In the genomic region with DNA sequence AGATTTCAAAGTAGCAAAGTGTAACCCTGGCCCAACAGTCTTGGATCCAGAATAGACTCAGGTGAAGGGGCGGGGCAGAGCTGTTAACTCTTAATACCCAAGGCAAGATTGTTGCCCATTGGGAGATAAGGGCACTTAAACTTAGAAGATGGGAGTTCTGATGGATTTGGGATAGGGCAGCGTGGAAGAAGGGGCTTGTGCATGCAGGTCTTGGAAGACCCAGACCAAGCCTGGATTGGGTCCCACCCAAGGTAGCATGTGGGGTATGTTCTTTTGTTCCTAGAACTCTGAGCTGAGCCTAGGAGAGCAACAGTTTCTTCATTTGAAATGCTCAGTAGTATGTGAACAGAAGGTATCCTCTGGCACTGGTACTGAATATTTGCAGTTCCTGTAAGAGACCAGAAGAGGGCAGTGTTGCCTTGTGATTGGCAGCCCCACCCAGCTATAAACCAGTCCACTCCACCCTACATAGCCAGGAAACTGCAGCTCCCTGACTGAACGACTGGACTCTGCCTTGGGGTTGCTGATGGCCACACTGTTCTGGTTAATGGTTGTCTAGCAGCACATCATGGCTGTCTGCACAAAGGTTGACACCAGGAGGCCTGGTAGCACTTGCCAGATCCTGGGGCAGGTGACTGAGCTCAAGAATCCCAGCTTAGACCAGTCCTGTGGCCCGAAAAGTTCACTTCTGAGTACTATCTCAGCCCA, we compare ENCODE assay signal across 8 mouse cellular contexts. TPM values are rescaled to one million over a fixed set of nuclear protein-coding genes. Genes with fewer than 3 reads are reported as not detected.
DNase-seq lines count a peak whose midpoint lies in the region; ATAC-seq lines count a peak whose summit lies in the region.

No protein-coding gene starts in this region.

- WGBS in limb, embryonic 10.5 days, result 62% methylated on average over 4 of the region's 4 CpGs
- WGBS in midbrain, embryonic 13.5 days, result 66% methylated on average over 4 of the region's 4 CpGs

- no peaks in the 10 kb centered on the region for H3K9me3 ChIP-seq in limb, embryonic 10.5 days (replicated peaks)
- no peaks in the 10 kb centered on the region for H3K9me3 ChIP-seq in midbrain, embryonic 13.5 days

- DNase-seq in B cell, adult 2 months, result peak; percentile 72 to 76
- peak; percentile 73 for DNase-seq in WW6 (ENCODE audit: low read depth, low spot score)
- peak; percentile 45 for DNase-seq in gastrocnemius, postnatal 10 days
- peak; percentile 96 for DNase-seq in kidney, adult 11 months
- DNase-seq in limb, embryonic 10.5 days (ENCODE audit: low spot score), result peak; percentile 74
- DNase-seq in telencephalon, adult 2 months (ENCODE audit: low read depth, low spot score), result peak; percentile 53

- no peaks in the 10 kb centered on the region for H3K27me3 ChIP-seq in limb, embryonic 10.5 days (ENCODE audit: low read depth, poor library complexity, severe bottlenecking)
- no peaks in the 10 kb centered on the region for H3K27me3 ChIP-seq in midbrain, embryonic 13.5 days

- H3K27ac ChIP-seq in limb, embryonic 10.5 days, result peak overlapping the region; percentile 21; the same call in 1 of the 2 replicates
- no peak overlapping the region for H3K27ac ChIP-seq in midbrain, embryonic 13.5 days

- peaks cover 61% of the 10 kb centered on the region for H3K36me3 ChIP-seq in limb, embryonic 10.5 days
- peaks cover 31% of the 10 kb centered on the region for H3K36me3 ChIP-seq in midbrain, embryonic 13.5 days

- H3K9ac ChIP-seq in midbrain, embryonic 13.5 days (replicated peaks), result no peak overlapping the region

- peak; percentile 55 for ATAC-seq in common myeloid progenitor, adult 5-6 weeks (replicated peaks; ENCODE audit: low read depth, poor library complexity, severe bottlenecking)
- peak; percentile 9; the same call in 1 of the 2 replicates for ATAC-seq in midbrain, embryonic 13.5 days

- H3K4me1 ChIP-seq in limb, embryonic 10.5 days, result peaks cover 61% of the 10 kb centered on the region
- peaks cover 51% of the 10 kb centered on the region for H3K4me1 ChIP-seq in midbrain, embryonic 13.5 days (replicated peaks)

- H3K4me3 ChIP-seq in limb, embryonic 10.5 days, result peak overlapping the region; percentile 19
- no peak overlapping the region for H3K4me3 ChIP-seq in midbrain, embryonic 13.5 days (replicated peaks)

- H3K4me2 ChIP-seq in midbrain, embryonic 13.5 days (replicated peaks), result no peak overlapping the region

RNA-seq across cellular contexts. Expression of gene Slc25a10, which starts 2.4 kb away (rescaled TPM):
- 8.2 and 12.1 TPM in 2 replicates for total RNA-seq in common myeloid progenitor, adult 5-6 weeks (2017)
- total RNA-seq in gastrocnemius, postnatal 10 days (2021), result 10 to 100 TPM in 1 of 2 experiments, 1 to 10 TPM in 1; 9.7 to 11.1 TPM
- 69.0 and 71.8 TPM in 2 replicates for polyA plus RNA-seq in limb, embryonic 10.5 days (2016; fragmentation: Nextera tagmentation; extraction: Ambion mirVana)
- 28.2 and 29.2 TPM in 2 replicates for polyA plus RNA-seq in midbrain, embryonic 13.5 days (2015; fragmentation: Nextera tagmentation; extraction: Ambion mirVana)

RNA-seq across cellular contexts. Expression of gene Mrpl12, which starts 4.8 kb away (rescaled TPM):
- total RNA-seq in common myeloid progenitor, adult 5-6 weeks (2017), result 121 and 140 TPM in 2 replicates
- total RNA-seq in gastrocnemius, postnatal 10 days (2021), result 100 to 1,000 TPM; 121 to 147 TPM
- 187 and 250 TPM in 2 replicates for polyA plus RNA-seq in limb, embryonic 10.5 days (2016; fragmentation: Nextera tagmentation; extraction: Ambion mirVana)
- polyA plus RNA-seq in midbrain, embryonic 13.5 days (2015; fragmentation: Nextera tagmentation; extraction: Ambion mirVana), result 111 and 113 TPM in 2 replicates

RNA-seq across cellular contexts. Expression of gene Arl16, which starts 21.8 kb away (rescaled TPM):
- total RNA-seq in common myeloid progenitor, adult 5-6 weeks (2017), result 7.7 and 9.4 TPM in 2 replicates
- 10 to 100 TPM; 16.1 to 17.5 TPM for total RNA-seq in gastrocnemius, postnatal 10 days (2021)
- 54.2 and 65.6 TPM in 2 replicates for polyA plus RNA-seq in limb, embryonic 10.5 days (2016; fragmentation: Nextera tagmentation; extraction: Ambion mirVana)
- polyA plus RNA-seq in midbrain, embryonic 13.5 days (2015; fragmentation: Nextera tagmentation; extraction: Ambion mirVana), result 64.7 and 67.8 TPM in 2 replicates

RNA-seq across cellular contexts. Expression of gene Ccdc137, which starts 31.3 kb away (rescaled TPM):
- total RNA-seq in common myeloid progenitor, adult 5-6 weeks (2017), result 73.3 and 101 TPM in 2 replicates
- total RNA-seq in gastrocnemius, postnatal 10 days (2021), result 1 to 10 TPM; 5.5 to 6.8 TPM
- 48.9 and 56.7 TPM in 2 replicates for polyA plus RNA-seq in limb, embryonic 10.5 days (2016; fragmentation: Nextera tagmentation; extraction: Ambion mirVana)
- polyA plus RNA-seq in midbrain, embryonic 13.5 days (2015; fragmentation: Nextera tagmentation; extraction: Ambion mirVana), result 26.1 and 28.7 TPM in 2 replicates

RNA-seq across cellular contexts. Expression of gene Oxld1, which starts 31.3 kb away (rescaled TPM):
- total RNA-seq in common myeloid progenitor, adult 5-6 weeks (2017), result 6.5 and 13.6 TPM in 2 replicates
- 10 to 100 TPM; 21.2 to 24.1 TPM for total RNA-seq in gastrocnemius, postnatal 10 days (2021)
- polyA plus RNA-seq in limb, embryonic 10.5 days (2016; fragmentation: Nextera tagmentation; extraction: Ambion mirVana), result 9.7 and 10.5 TPM in 2 replicates
- 10.6 and 12.5 TPM in 2 replicates for polyA plus RNA-seq in midbrain, embryonic 13.5 days (2015; fragmentation: Nextera tagmentation; extraction: Ambion mirVana)

Comparison
In these comparisons a context has a peak if more than half of its experiments do, and no peak if none do; other contexts are left out.
1. DNase-seq: peak in every context shown above with its lines; median percentile 96 in kidney, adult 11 months; 74 in B cell, adult 2 months; 74 in limb, embryonic 10.5 days; 73 in WW6; 53 in telencephalon, adult 2 months; 45 in gastrocnemius, postnatal 10 days.